Mouse (Mus musculus): ENCODE measurements at regions not wholly inside any gene's neighbourhood (a gene's known extent, or its start where the extent isn't known, plus 50 kb on each side); places are given as distances from the start of the nearest gene placed in this dataset.

- 86% methylated on average over 2 of the region's 2 CpGs for WGBS
- no peak for ATAC-seq (ENCODE audit: insufficient number of reproducible peaks, insufficient read depth, low FRiP score, low read depth)
- no peaks in the 10 kb centered on the region for H3K36me3 ChIP-seq (ENCODE audit: control insufficient read depth, insufficient read depth, low read length)
- no peak overlapping the region for H3K4me2 ChIP-seq (replicated peaks; ENCODE audit: low read depth, low read length)
- no peaks in the 10 kb centered on the region for H3K27me3 ChIP-seq (ENCODE audit: control insufficient read depth, insufficient read depth, low read length)
- no peak overlapping the region for H3K27ac ChIP-seq (ENCODE audit: low read length)
- H3K9ac ChIP-seq (replicated peaks; ENCODE audit: low read depth, low read length) = no peak overlapping the region
- no peaks in the 10 kb centered on the region for H3K9me3 ChIP-seq (ENCODE audit: control insufficient read depth, low read depth, low read length)
- H3K4me1 ChIP-seq (ENCODE audit: control insufficient read depth, insufficient read depth, low read length) = no peaks in the 10 kb centered on the region
- H3K4me3 ChIP-seq (ENCODE audit: low read depth, low read length) = no peak overlapping the region
These were observed 62.8 kb upstream of the Dlx6 start for GRCm38 (mm10) chr6:6800377-6800776.

GRCm38 (mm10) chr6:6801563-6802259 is 61.4 kb upstream of the Dlx6 start:
- ATAC-seq (ENCODE audit: insufficient number of reproducible peaks, insufficient read depth, low FRiP score, low read depth) = no peak
- no peak overlapping the region for H3K4me3 ChIP-seq (ENCODE audit: low read depth, low read length)
- no peak overlapping the region for H3K4me2 ChIP-seq (replicated peaks; ENCODE audit: low read depth, low read length)
- H3K27me3 ChIP-seq (ENCODE audit: control insufficient read depth, insufficient read depth, low read length) = no peaks in the 10 kb centered on the region
- no peak overlapping the region for H3K27ac ChIP-seq (ENCODE audit: low read length)
- WGBS = 78% methylated on average over 15 of the region's 15 CpGs
- no peaks in the 10 kb centered on the region for H3K4me1 ChIP-seq (ENCODE audit: control insufficient read depth, insufficient read depth, low read length)
- no peak overlapping the region for H3K9ac ChIP-seq (replicated peaks; ENCODE audit: low read depth, low read length)
- H3K9me3 ChIP-seq (ENCODE audit: control insufficient read depth, low read depth, low read length) = no peaks in the 10 kb centered on the region
- no peaks in the 10 kb centered on the region for H3K36me3 ChIP-seq (ENCODE audit: control insufficient read depth, insufficient read depth, low read length)
